Mouse (Mus musculus) heart, adult 18-20 months (tissue): ENCODE data around the gene Slc23a2. TPM values are rescaled to one million over a fixed set of nuclear protein-coding genes. Genes with fewer than 3 reads are reported as not detected.
A peak's percentile ranks its signal among the peaks of the same experiment; 100 is the strongest.

Experiments used
- DNase-seq, 2 experiments: peaks; one replicate each; pipeline ENCODE4 v3.0.0; 2021 to 2022; ENCODE audit warnings: mixed read lengths in 1 of 2
- total RNA-seq, 2 experiments: library from RNA; stranded (reverse); gene quantifications; 2 replicates each; pipeline ENCODE4 v1.2.3; 2021

The Slc23a2 gene
- total RNA-seq, 2 experiments from 2014 or later: 12.4 to 14.9 TPM

DNA sequence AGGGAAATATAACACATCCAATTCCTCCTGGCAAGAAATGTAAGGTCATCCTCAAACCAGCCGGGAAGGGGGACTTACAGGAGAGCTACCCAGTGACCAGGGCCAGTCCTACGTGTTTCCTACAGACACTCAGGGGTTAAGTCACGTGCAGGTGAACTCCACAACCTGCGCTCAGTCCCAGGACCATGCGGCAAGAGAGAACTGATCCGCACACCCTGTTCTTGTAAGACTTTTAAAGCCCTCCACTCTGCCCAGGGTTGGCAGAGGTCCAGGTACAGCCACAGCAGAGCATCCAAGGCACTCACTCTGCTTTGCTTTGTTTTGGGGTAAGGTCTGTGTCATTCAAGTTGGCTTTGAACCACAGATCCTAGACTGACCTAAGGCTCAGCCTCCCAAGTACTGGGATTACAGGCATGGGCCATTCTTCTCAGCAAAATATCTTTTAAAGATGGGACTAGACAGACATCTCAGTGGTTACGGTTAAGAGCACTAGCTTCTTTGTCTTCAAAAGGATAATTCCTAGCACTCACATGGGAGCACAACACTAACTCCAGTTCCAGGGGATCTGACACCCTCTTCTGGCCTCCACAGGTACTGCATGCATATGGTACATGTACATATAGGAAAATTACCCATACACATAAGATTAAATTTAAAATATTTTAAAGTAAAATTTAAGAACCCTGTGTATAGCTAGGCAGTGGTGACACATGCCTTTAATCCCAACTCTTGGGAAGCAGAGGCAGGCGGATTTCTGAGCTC lies 8.9 kb downstream of the Slc23a2 start:
- DNase-seq: peak in 1 of 2 experiments; percentile 37

- peak in 1 of 2 experiments; percentile 16 for DNase-seq
These were observed 10.2 kb downstream of the Slc23a2 start for GRCm38 (mm10) chr2:132134758-132135157.

- DNase-seq: peak in 1 of 2 experiments; percentile 12
These were observed 11.5 kb downstream of the Slc23a2 start for GRCm38 (mm10) chr2:132133436-132133835.

GRCm38 (mm10) chr2:132131266-132131665 lies 13.6 kb downstream of the Slc23a2 start:
- DNase-seq: peak; percentile 78 to 87

DNA sequence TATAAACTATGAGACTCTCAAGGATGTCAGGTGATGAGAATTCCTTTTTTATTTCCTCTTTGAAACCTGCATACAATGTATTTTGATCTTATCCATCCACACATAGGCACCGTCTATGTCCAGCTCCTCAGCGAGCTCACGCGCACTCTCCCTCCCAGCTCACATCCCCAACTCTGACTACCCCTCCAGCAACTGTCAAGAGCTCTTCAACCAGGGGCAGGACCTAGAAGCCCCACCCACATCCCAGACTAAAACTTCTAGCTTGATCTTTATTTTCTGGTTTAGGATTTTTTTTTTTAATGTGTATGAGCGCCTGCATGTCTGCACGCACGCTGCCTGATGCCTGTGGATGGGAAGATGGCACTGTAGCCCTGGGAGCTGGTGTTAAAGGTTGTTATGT lies 14.9 kb downstream of the Slc23a2 start:
- no peak for DNase-seq

DNA sequence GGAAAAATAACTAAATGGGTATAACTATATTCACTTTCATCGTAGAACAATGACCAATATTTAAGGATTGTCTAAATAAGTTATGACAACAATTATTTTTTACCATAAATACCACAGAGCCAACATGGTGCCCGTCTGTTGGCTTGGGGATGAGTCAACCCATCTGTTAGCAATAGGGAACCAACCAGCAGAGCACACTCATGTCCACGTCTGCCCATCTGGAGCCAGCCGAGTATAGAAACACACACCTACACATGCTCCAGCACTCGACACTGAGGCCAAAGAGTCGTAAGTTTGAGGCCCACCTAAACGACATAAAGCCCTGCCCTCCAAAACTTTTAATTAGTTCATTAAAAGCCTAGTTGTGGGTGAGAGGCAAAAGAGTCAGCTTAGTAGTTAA lies 15.7 kb downstream of the Slc23a2 start:
- no peak for DNase-seq

DNA sequence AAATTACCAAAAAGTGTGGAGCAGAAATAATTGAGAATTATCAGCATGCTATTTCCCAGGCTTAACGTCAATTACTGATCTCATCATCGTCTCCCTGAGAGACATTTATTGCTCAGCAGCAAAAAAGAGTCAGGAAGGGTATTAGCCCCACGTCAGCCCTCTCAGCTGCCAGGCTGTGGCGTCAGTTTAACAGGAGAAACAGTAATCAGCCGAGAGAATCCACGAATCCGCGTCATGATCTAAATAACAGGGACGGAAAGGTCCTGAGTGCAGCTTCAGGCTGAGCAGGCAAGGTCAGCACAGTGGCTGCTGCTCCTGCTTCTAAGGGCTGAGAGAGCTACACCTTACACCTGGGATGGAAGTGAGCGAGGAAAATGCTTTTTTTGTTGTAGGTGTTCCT lies 17.0 kb downstream of the Slc23a2 start:
- no peak for DNase-seq

DNA sequence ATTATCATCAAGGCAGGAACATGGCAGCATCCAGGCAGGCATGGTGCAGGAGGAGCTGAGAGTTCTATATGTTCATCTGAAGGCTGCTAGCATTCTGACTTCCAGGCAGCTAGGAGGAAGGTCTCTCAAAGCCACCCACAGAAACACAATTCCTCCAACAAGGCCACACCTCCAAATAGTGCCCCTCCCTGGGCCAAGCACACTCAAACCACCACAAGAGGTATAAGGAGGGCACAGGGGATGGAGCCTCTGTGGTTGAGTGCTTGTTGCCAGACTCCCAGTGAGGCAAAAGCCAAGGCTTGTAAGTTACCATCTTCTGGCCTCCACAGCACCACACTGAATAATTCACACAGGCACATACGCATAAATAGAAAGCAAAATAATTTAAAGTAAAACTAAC lies 18.6 kb downstream of the Slc23a2 start:
- DNase-seq: no peak

GRCm38 (mm10) chr2:132123063-132123462 lies 21.8 kb downstream of the Slc23a2 start:
- no peak for DNase-seq

DNA sequence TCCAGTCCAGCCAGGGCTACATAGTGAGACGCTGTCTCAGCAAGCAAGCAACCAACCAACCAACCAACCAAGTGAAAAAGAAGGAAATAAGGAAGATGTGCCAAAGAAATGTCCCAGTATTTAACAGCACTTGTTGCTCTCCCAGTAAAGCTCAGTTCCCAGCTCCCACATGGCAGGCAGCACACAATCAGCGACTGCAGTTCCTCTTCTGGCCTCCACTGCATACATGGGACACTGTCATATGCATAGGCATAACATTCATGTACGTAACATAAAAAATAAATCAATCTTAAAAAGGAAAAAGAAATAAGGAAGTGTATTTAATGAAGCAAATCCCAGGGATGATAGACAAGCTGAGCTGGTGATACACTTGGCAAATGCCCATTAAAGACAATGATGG lies 23.9 kb downstream of the Slc23a2 start:
- no peak for DNase-seq

DNA sequence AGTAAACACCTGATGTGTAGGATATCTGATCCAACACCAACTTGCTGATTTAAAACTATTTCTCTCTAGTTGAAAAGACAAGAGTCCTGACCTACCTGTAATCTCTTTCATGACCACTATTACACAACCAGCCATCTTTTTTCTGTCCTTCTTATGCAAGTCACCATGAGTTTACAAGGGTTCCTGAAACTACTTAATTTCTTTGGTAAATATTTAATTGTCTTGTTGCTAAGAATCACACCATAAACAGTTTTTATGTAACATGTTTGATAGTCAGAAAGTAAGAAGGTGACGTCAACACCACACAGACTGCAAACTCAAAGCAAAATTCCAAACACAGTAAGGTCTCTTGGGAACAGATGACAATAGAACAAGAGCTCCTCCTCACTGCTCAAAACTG lies 26.3 kb downstream of the Slc23a2 start:
- no peak for DNase-seq

- no peak for DNase-seq
These were observed 29.0 kb downstream of the Slc23a2 start for GRCm38 (mm10) chr2:132115936-132116335.

GRCm38 (mm10) chr2:132115344-132115743 lies 29.6 kb downstream of the Slc23a2 start:
- no peak for DNase-seq

DNA sequence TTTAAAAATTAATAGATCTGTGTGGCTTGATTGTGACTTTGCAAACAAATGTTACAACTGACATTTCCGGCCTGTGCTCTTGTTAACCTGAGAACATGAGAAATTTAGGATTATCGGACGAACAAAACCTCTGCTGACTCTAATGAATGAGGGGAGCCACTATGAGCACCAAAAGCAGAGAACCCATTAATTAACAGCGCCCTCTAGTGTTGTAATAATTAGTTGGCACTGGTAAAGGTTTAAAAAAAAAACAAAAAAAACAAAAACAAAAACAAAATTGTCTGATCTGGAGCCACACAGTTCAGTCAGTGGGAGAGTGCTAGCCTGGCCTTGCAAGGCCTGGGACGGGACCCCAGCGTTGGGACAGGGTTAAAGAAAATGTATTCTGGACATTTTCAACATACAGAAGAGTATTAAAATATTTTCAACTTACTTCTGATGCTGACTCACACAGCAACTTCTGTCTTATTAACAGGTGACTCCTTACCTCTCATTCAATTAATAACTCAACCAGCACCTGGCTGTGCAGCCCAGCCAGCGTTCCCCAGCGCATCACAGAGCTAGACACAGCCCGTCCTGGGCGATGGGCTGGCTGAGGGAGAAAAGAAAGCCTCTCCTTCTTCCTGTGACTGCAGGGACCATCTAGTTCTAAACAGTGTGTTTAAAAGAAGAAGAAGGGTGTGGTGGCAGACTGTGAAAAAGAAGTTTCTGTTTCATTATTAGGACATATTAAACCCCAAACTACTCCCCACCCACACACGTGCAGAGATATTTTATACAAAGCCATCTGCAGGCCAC lies 30.7 kb downstream of the Slc23a2 start:
- DNase-seq: peak; percentile 59 to 67

DNA sequence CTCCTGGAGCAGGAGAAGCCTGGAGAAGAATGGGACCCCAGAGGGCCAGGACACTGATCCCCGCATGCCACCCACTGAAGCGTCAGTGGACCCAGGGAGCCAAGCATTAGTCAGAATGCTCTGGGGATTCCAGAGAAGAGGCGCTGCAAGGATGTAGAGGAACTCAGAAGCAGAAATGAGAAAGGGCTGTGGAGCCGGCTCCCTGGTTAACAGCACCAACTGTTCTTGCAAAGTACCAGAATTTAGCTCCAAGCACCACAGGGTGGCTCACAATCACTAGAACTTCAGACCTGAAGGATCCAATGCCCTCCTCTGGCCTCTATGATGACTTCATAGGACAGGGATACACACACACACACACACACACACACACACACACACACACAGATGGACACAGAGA lies 32.6 kb downstream of the Slc23a2 start:
- no peak for DNase-seq

GRCm38 (mm10) chr2:132111905-132112304 lies 33.0 kb downstream of the Slc23a2 start:
- DNase-seq: no peak

DNA sequence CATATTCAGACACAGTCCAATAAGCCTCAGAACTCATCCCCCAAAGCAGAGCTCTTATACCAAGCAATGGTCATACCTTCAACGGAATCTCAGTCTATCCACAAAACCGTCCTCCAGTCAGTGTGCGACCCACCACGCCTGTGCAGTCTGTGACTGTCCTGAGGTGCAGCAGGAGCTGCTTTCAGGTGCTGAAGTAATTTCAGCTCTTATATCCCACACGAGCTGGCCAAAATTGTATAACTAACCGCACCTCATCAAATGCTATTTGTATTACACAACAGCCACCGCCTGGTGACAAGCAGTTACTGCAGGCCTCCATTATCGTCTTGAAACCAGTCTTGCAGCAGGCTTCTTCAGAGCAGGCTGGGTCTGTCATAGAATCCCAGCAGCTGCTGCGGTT lies 33.6 kb downstream of the Slc23a2 start:
- peak; percentile 71 to 80 for DNase-seq

- peak in 1 of 2 experiments; percentile 49 for DNase-seq
These were observed 34.2 kb downstream of the Slc23a2 start for GRCm38 (mm10) chr2:132110702-132111101.

GRCm38 (mm10) chr2:132108988-132109387 lies 35.9 kb downstream of the Slc23a2 start:
- no peak for DNase-seq

DNA sequence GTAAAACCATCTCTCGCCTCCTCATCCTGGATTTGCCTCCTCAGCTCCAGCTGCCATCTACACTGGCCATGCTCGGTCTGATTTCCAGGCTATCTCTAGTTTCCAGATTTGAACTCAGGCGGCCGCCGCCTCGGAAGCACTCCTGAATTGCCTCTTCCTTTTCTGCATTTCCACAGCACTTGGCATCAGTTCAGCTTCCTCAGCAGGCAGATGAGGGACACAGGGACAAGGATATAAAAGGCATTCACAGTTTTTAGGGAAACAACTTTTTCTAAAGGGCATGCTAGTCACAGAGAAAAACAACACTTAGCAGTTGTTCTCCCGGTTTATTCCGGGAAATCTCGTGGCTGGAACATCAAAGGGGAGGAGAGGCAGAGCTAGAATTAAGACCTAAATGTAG lies 37.3 kb downstream of the Slc23a2 start:
- peak; percentile 75 to 86 for DNase-seq

DNA sequence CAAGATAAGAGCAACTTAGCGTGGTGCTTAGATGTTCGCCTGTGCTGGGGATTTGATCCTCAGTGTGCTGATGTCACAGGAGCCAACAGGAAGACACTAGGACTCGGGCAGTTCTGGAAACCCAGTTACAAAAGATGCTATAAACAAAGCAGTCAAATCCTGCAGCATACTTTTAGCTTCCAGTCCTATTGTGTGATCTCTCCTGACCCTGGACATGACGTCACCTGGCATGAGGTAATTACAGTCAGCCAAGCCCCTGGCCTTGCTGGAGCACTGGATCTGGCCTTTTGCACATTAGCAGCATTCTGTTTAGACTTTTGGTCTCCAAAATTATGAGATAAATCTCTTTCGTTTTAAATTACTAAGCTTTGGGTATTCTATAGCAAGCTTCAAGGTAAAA lies 38.8 kb downstream of the Slc23a2 start:
- peak; percentile 51 to 60 for DNase-seq

- peak in 1 of 2 experiments; percentile 39 for DNase-seq
These were observed 41.6 kb downstream of the Slc23a2 start for GRCm38 (mm10) chr2:132103265-132103664.

- peak; percentile 26 to 55 for DNase-seq
These were observed 42.3 kb downstream of the Slc23a2 start for GRCm38 (mm10) chr2:132102505-132103130.
